Mouse (Mus musculus) liver, embryonic 11.5 days (tissue): ENCODE results near the gene Tpm3. TPM values are rescaled to one million over a fixed set of nuclear protein-coding genes. Genes with fewer than 3 reads are reported as not detected.

Experiments used
- ATAC-seq: fragments of 200-750 bp; cut with Nextera tagmentation; replicated peaks from 2 replicates; pipeline ENCODE4 v1.8.0; 2017; ENCODE audit warnings: moderate number of reproducible peaks, mild to moderate bottlenecking, moderate TSS enrichment, moderate library complexity; ENCODE audit not compliant: low FRiP score
- DNase-seq: peaks from one replicate; pipeline ENCODE4 v3.0.0-alpha.2; 2017; ENCODE audit warnings: low spot score
- H3K27ac ChIP-seq: fragments of 300-500 bp; sonication (generic); 2 replicates; pipeline ENCODE4 v1.5.1; 2014; ENCODE audit warnings: mild to moderate bottlenecking, low read depth, low read length, control low read depth
- H3K27me3 ChIP-seq: fragments of 300-500 bp; sonication (generic); replicated peaks from 2 replicates; pipeline ENCODE4 v1.6.1; 2014; ENCODE audit warnings: low read length, mixed read lengths; ENCODE audit not compliant: control insufficient read depth, insufficient read depth
- H3K36me3 ChIP-seq: fragments of 300-500 bp; sonication (generic); 2 replicates; pipeline ENCODE4 v1.6.1; 2014; ENCODE audit warnings: mild to moderate bottlenecking, low read length, moderate library complexity, mixed read lengths; ENCODE audit not compliant: control insufficient read depth, insufficient read depth
- H3K4me1 ChIP-seq: fragments of 300-500 bp; sonication (generic); replicated peaks from 2 replicates; pipeline ENCODE4 v1.6.1; 2014; ENCODE audit warnings: low read length, mixed read lengths; ENCODE audit not compliant: control insufficient read depth, insufficient read depth
- H3K4me2 ChIP-seq: fragments of 300-500 bp; sonication (generic); 2 replicates; pipeline ENCODE4 v1.6.1; 2014; ENCODE audit warnings: mild to moderate bottlenecking, control low read depth, moderate library complexity
- H3K4me3 ChIP-seq: fragments of 300-500 bp; sonication (generic); 2 replicates; pipeline ENCODE4 v1.5.1; 2014; ENCODE audit warnings: low read depth, low read length, control low read depth
- H3K9ac ChIP-seq: fragments of 300-500 bp; sonication (generic); 2 replicates; pipeline ENCODE4 v1.6.1; 2014; ENCODE audit warnings: low read depth, low read length, control low read depth
- H3K9me3 ChIP-seq: fragments of 300-500 bp; sonication (generic); 2 replicates; pipeline ENCODE4 v1.6.1; 2016; ENCODE audit warnings: low read length, inconsistent platforms, mixed read lengths; ENCODE audit not compliant: control insufficient read depth
- WGBS: fragments of 180-500 bp; shearing (Covaris S2); extraction: QIAGEN DNeasy Blood & Tissue Kit; methylation state at CpG from one replicate; pipeline ENCODE4 v1.1.7; 2014; 5-methylcytosine and 5-hydroxymethylcytosine counted together
- polyA plus RNA-seq: library from polyadenylated mRNA; unstranded; fragments of >200 nt; fragmentation: Nextera tagmentation; extraction: Ambion mirVana; gene quantifications from 2 replicates; pipeline ENCODE4 v1.2.1, GENCODE M21; 2014

The Tpm3 gene
- polyA plus RNA-seq, 1 experiment from 2014 or later, result 443 TPM

- DNase-seq, result no peak
- H3K27ac ChIP-seq, result no peak overlapping the region
- H3K4me3 ChIP-seq, result no peak overlapping the region
- 77% methylated on average over 6 of the region's 6 CpGs for WGBS
- H3K36me3 ChIP-seq, result peaks cover 60% of the 10 kb centered on the region
- no peak for ATAC-seq
- H3K9ac ChIP-seq, result no peak overlapping the region
- H3K9me3 ChIP-seq, result no peaks in the 10 kb centered on the region
- H3K4me1 ChIP-seq, result peaks cover 3% of the 10 kb centered on the region; the same call in 1 of the 2 replicates
- H3K27me3 ChIP-seq, result no peaks in the 10 kb centered on the region
- H3K4me2 ChIP-seq, result no peak overlapping the region
Observed at GRCm38 (mm10) chr3:90090892-90091291, 18.4 kb downstream of the Tpm3 start.

- H3K9me3 ChIP-seq, result no peaks in the 10 kb centered on the region
- WGBS, result 79% methylated on average over 3 of the region's 3 CpGs
Observed at GRCm38 (mm10) chr3:90094453-90094852, 22.0 kb downstream of the Tpm3 start.

GRCm38 (mm10) chr3:90097928-90098327 is 25.5 kb downstream of the Tpm3 start:
- Histone ChIP-seq H3K36me3 (peaks cover 30% of the 10 kb centered on the region), H3K4me2 (no peak overlapping the region), H3K4me3 (no peak overlapping the region), H3K27ac (no peak overlapping the region), H3K9me3 (no peaks in the 10 kb centered on the region), H3K27me3 (no peaks in the 10 kb centered on the region), H3K4me1 (no peaks in the 10 kb centered on the region), H3K9ac (no peak overlapping the region)
- ATAC-seq (no peak), DNase-seq (no peak)
- WGBS, result 84% methylated on average over 5 of the region's 5 CpGs

More at GRCm38 (mm10) chr3:90094453-90094852, 22.0 kb downstream of the Tpm3 start:
- no peaks in the 10 kb centered on the region; the same call in 1 of the 2 replicates for H3K4me1 ChIP-seq
- peaks cover 49% of the 10 kb centered on the region for H3K36me3 ChIP-seq
- H3K27me3 ChIP-seq, result no peaks in the 10 kb centered on the region
- no peak overlapping the region for H3K4me3 ChIP-seq
- no peak overlapping the region for H3K4me2 ChIP-seq
- H3K9ac ChIP-seq, result no peak overlapping the region
- DNase-seq (no peak), ATAC-seq (no peak)
- H3K27ac ChIP-seq, result no peak overlapping the region

GRCm38 (mm10) chr3:90101010-90101409 is 28.6 kb downstream of the Tpm3 start:
- peaks cover 24% of the 10 kb centered on the region for H3K36me3 ChIP-seq

GRCm38 (mm10) chr3:90101673-90102072 is 29.2 kb downstream of the Tpm3 start:
- Histone ChIP-seq H3K9ac (no peak overlapping the region), H3K9me3 (no peaks in the 10 kb centered on the region), H3K4me3 (no peak overlapping the region), H3K4me1 (no peaks in the 10 kb centered on the region), H3K4me2 (no peak overlapping the region), H3K36me3 (peaks cover 20% of the 10 kb centered on the region), H3K27me3 (no peaks in the 10 kb centered on the region), H3K27ac (no peak overlapping the region)
- 89% methylated on average over 2 of the region's 2 CpGs for WGBS
- no peak for DNase-seq
- ATAC-seq, result no peak

More at GRCm38 (mm10) chr3:90101010-90101409, 28.6 kb downstream of the Tpm3 start:
- H3K4me2 ChIP-seq, result no peak overlapping the region
- 85% methylated on average over 3 of the region's 3 CpGs for WGBS
- no peaks in the 10 kb centered on the region for H3K4me1 ChIP-seq
- H3K9ac ChIP-seq, result no peak overlapping the region
- no peak overlapping the region for H3K4me3 ChIP-seq
- ATAC-seq, result no peak
- no peak for DNase-seq
- no peak overlapping the region for H3K27ac ChIP-seq
- no peaks in the 10 kb centered on the region for H3K9me3 ChIP-seq
- H3K27me3 ChIP-seq, result no peaks in the 10 kb centered on the region

- Histone ChIP-seq H3K4me1 (no peaks in the 10 kb centered on the region), H3K4me3 (no peak overlapping the region), H3K9ac (no peak overlapping the region), H3K36me3 (peaks cover 20% of the 10 kb centered on the region), H3K9me3 (no peaks in the 10 kb centered on the region), H3K27ac (no peak overlapping the region), H3K27me3 (no peaks in the 10 kb centered on the region), H3K4me2 (no peak overlapping the region)
- 79% methylated on average over 2 of the region's 2 CpGs for WGBS
- DNase-seq (no peak), ATAC-seq (no peak)
Observed at GRCm38 (mm10) chr3:90102239-90102638, 29.8 kb downstream of the Tpm3 start.

- Histone ChIP-seq H3K4me3 (no peak overlapping the region), H3K27me3 (no peaks in the 10 kb centered on the region), H3K9ac (no peak overlapping the region), H3K36me3 (peaks cover 17% of the 10 kb centered on the region; the same call in 1 of the 2 replicates), H3K4me2 (no peak overlapping the region), H3K9me3 (no peaks in the 10 kb centered on the region), H3K4me1 (no peaks in the 10 kb centered on the region), H3K27ac (no peak overlapping the region)
- ATAC-seq (no peak), DNase-seq (no peak)
- WGBS, result 86% methylated on average over 2 of the region's 2 CpGs
Observed at GRCm38 (mm10) chr3:90103176-90103575, 30.7 kb downstream of the Tpm3 start.

- Histone ChIP-seq H3K4me1 (no peaks in the 10 kb centered on the region), H3K4me3 (no peak within 1 kb of the TSS), H3K36me3 (peaks cover 11% of the 10 kb centered on the region; the same call in 1 of the 2 replicates), H3K9ac (no peak within 1 kb of the TSS), H3K9me3 (no peaks in the 10 kb centered on the region), H3K4me2 (no peak within 1 kb of the TSS), H3K27ac (no peak within 1 kb of the TSS), H3K27me3 (no peaks in the 10 kb centered on the region)
- DNase-seq (no peak), ATAC-seq (no peak)
- 76% methylated on average over 13 of the region's 13 CpGs for WGBS
Observed at GRCm38 (mm10) chr3:90103938-90104337, 31.5 kb downstream of the Tpm3 start, which contains the start of gene Nup210l. Nup210l (plus strand) TSS chr3:90104132.

- no peaks in the 10 kb centered on the region for H3K36me3 ChIP-seq
- no peaks in the 10 kb centered on the region for H3K4me1 ChIP-seq
- no peak overlapping the region for H3K4me2 ChIP-seq
- H3K27ac ChIP-seq, result no peak overlapping the region
- no peak overlapping the region for H3K9ac ChIP-seq
- H3K9me3 ChIP-seq, result no peaks in the 10 kb centered on the region
- no peak for DNase-seq
- no peak for ATAC-seq
- 83% methylated on average over 2 of the region's 2 CpGs for WGBS
- H3K4me3 ChIP-seq, result no peak overlapping the region
- no peaks in the 10 kb centered on the region for H3K27me3 ChIP-seq
Observed at GRCm38 (mm10) chr3:90111706-90112105, 39.3 kb downstream of the Tpm3 start.
